Mouse (Mus musculus) forebrain, embryonic 15.5 days (tissue): Measurements from ENCODE around the gene Aff3. TPM values are rescaled to one million over a fixed set of nuclear protein-coding genes. Genes with fewer than 3 reads are reported as not detected.

Experiments
- polyA plus RNA-seq: library from polyadenylated mRNA; unstranded; fragments of >200 nt; fragmentation: Nextera tagmentation; extraction: Ambion mirVana; gene quantifications from 2 replicates; pipeline ENCODE4 v1.2.1, GENCODE M21; 2015

Gene Aff3
- polyA plus RNA-seq, 1 experiment from 2014 or later: 36.9 TPM

Other genes with a start within 250 kb of the Aff3 start
- gene Lonrf2, start 171.8 kb upstream of the Aff3 start, polyA plus RNA-seq: 12.6 and 13.3 TPM in 2 replicates
- 50.7 and 50.9 TPM in 2 replicates for gene Chst10, start 233.2 kb upstream of the Aff3 start, polyA plus RNA-seq